Mouse (Mus musculus): ENCODE measurements around the gene Gdap1l1.
"Not testable (repeated sequence)": the region's sequence is repeated elsewhere in the genome, so short reads cannot be mapped to it uniquely, and the experiment has no call there.

The Gdap1l1 gene

DNA sequence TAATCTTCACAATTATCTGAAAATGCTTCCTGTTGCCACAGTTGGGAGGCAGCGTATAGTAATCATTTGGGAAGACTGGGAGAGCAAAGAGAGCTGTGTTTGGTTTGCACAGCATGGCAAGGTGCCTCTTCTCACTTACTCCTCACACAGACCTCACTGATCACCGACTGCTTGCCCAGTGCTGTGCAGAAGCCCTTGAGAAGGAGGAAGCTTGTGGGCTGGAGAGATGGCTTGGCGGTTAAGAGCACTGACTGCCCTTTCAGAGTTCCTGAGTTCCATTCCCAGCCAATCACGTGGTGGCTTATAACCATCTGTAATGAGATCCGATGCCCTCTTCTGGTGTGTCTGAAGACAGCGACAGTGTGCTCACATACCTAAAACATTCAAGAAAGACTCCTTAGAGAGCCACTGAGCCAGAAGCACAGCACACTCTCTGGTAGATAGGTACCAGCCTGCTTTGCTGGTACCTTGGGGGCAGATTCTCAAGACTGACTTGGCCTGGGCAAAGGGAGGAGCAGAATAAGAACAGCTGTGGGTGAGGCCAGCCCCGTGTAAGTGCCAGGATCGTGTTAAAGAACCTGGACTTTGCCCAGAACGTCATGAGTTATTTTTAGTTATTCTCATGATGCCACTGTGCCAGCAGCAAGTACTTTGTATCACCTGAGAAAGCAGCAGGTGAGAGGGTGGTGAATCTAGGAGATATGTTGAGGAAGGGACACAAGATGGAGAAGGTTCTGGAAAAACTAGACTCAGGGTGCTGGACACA is 15.2 kb upstream of the Gdap1l1 start:
- no peak for DNase-seq (ENCODE audit: low read depth, low spot score)

- DNase-seq (ENCODE audit: low read depth, low spot score), result no peak
Observed at GRCm38 (mm10) chr2:163424597-163424996, 13.7 kb upstream of the Gdap1l1 start, which contains the start of gene Oser1. Oser1 (minus strand) TSS chr2:163424697.

GRCm38 (mm10) chr2:163428346-163429011 is 9.8 kb upstream of the Gdap1l1 start:
- no peak for DNase-seq (ENCODE audit: low read depth, low spot score)

DNA sequence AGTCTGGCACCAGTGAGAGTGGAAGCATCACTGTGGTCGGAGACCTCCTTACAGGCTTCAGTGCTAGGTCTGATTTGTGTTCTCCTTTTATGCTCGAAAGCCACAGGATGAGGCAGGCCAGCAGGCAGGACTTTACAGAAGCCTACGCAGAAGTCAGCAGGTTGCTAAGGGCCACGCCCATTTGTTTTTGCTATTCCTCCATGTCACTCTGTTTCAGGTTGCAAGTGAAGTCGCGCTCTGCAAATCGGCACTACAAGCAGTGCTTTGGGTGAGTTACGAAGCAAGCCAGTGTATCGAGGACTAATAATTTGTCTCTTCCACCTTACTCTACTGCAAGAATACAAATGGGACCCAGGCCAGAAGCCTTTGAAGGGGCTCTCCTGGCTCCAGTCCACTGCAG is 7.0 kb upstream of the Gdap1l1 start:
- DNase-seq (ENCODE audit: low read depth, low spot score), result no peak

DNA sequence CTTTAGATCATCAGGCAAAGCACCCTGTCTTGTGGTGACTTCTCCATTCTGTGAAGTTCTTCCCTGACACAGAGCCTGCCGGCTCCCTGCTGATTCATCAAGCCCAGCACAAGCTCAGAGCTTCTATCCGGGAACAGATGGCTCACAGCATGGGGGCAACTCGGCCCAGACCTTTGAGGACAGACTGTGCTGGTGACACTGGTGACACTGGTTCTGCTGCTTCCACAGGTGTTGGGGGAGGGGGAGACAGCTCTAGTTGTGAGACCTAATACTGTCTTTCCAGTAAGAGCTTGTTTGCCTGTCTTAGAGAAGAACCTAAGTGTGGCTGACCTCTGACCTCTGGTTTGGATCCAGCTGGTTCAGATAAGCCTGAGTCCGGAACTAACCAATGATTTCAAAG is 4.3 kb upstream of the Gdap1l1 start:
- no peak for DNase-seq (ENCODE audit: low read depth, low spot score)

GRCm38 (mm10) chr2:163437800-163438199 is 476 bp upstream of the Gdap1l1 start:
- no peak for DNase-seq (ENCODE audit: low read depth, low spot score)

- no peak for DNase-seq (ENCODE audit: low read depth, low spot score)
Observed at GRCm38 (mm10) chr2:163438619-163439451, 559 bp downstream of the Gdap1l1 start.

GRCm38 (mm10) chr2:163439488-163439887 is 1.2 kb downstream of the Gdap1l1 start:
- DNase-seq (ENCODE audit: low read depth, low spot score), result no peak

- DNase-seq (ENCODE audit: low read depth, low spot score), result no peak
Observed at GRCm38 (mm10) chr2:163443543-163443942, 5.3 kb downstream of the Gdap1l1 start.

DNA sequence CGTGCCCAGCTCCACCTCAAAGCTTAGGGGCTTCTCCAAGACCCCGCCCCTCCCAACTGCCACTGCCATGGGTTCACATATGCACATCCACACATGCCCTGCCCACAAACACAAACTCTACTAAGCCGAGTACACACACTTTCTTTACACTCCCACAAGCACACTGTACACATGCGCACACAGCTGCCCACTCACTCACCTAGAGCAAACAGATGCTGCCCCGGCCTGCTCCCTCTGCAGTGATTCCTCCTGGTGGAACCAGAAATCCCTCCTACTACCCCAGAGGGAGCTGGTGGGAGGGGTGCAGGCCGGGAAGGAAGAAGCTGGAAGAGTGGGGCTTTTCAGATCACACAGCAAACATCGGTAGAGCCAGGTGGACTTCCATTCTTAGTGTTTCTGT is 5.7 kb downstream of the Gdap1l1 start:
- no peak for DNase-seq (ENCODE audit: low read depth, low spot score)

- no peak for DNase-seq (ENCODE audit: low read depth, low spot score)
Observed at GRCm38 (mm10) chr2:163447375-163447774, 9.1 kb downstream of the Gdap1l1 start.

- no peak for DNase-seq (ENCODE audit: low read depth, low spot score)
Observed at GRCm38 (mm10) chr2:163449276-163449675, 11.0 kb downstream of the Gdap1l1 start.

GRCm38 (mm10) chr2:163450668-163451295 is 12.5 kb downstream of the Gdap1l1 start:
- peak; percentile 67 for DNase-seq (ENCODE audit: low read depth, low spot score)

DNA sequence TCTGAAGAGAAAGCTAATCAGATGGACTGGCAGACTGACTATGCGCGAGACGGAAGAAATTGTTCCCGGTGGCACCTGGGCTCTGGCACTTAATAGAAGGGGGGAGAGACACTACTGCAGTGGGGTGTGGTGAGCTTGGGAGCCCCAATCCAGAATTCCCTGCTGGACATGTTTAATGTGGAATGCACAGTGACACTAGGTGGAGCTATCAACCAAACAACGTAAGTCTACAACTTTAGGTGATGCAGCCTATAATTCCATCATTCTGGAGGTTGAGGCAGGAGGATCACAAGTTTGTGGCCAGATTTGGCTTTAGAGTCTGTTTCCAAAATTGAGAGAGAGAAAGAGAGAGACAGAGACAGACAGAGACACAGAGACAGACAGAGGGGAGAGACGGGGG is 14.5 kb downstream of the Gdap1l1 start:
- DNase-seq (ENCODE audit: low read depth, low spot score), result no peak

DNA sequence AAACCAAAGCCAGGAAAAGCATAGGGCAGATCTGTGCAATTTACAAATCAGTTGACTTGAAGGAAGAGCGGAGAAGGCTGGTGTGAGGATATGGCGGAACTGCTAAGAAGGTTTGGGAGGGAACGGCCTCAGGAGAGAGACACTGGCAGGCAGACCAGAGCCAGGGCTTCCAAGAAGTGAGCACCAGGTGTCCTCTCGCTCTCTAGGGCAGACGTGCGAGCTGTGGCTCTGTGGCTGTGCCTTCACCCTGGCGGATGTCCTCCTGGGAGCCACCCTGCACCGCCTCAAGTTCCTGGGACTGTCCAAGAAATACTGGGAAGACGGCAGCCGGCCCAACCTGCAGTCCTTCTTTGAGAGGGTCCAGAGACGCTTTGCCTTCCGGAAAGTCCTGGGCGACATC is 15.1 kb downstream of the Gdap1l1 start:
- DNase-seq (ENCODE audit: low read depth, low spot score), result no peak

- no peak for DNase-seq (ENCODE audit: low read depth, low spot score)
Observed at GRCm38 (mm10) chr2:163458539-163459265, 20.4 kb downstream of the Gdap1l1 start.

- DNase-seq (ENCODE audit: low read depth, low spot score), result no peak
Observed at GRCm38 (mm10) chr2:163459380-163459779, 21.1 kb downstream of the Gdap1l1 start.

DNA sequence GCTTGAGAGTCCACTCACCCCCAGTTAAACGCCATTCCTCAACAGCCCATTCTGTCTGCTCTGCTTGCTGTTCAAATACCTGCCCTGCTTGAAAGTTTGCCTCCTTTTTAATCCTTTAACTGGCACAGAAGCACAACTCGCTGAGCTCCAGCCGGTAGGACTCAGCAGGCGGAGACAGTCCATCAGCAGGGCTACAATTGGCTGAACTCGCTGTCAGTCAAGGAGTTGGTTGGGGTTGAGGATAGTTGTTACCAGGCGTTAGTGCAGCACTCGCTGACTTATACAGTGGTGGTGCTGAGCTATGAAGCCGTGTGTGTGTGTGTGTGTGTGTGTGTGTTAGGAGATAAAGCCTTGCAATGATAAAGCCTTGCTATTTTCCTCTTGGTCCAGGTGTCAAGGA is 22.3 kb downstream of the Gdap1l1 start:
- DNase-seq (ENCODE audit: low read depth, low spot score), result no peak

GRCm38 (mm10) chr2:163461307-163461706 is 23.0 kb downstream of the Gdap1l1 start:
- not testable (repeated sequence) for DNase-seq (ENCODE audit: low read depth, low spot score)

- DNase-seq (ENCODE audit: low read depth, low spot score), result no peak
Observed at GRCm38 (mm10) chr2:163462386-163462785, 24.1 kb downstream of the Gdap1l1 start.

GRCm38 (mm10) chr2:163462801-163463200 is 24.5 kb downstream of the Gdap1l1 start:
- no peak for DNase-seq (ENCODE audit: low read depth, low spot score)

Measured in telencephalon, adult 2 months (tissue).